Mouse (Mus musculus): Measurements from ENCODE around the gene Hook1. TPM values are rescaled to one million over a fixed set of nuclear protein-coding genes. Genes with fewer than 3 reads are reported as not detected.

The Hook1 gene
- polyA plus RNA-seq, 1 experiment from 2014 or later: 44.4 TPM

GRCm38 (mm10) chr4:96062045-96062444 lies 95.0 kb downstream of the Hook1 start:
- WGBS: 92% methylated on average over 2 of the region's 2 CpGs
- no peaks in the 10 kb centered on the region for H3K4me1 ChIP-seq (ENCODE audit: control insufficient read depth, insufficient read depth, low read length)
- H3K4me2 ChIP-seq (ENCODE audit: low read length): no peak overlapping the region
- no peak overlapping the region for H3K9ac ChIP-seq (ENCODE audit: low read length)
- no peaks in the 10 kb centered on the region for H3K36me3 ChIP-seq (ENCODE audit: control insufficient read depth, insufficient read depth, low read length)
- no peaks in the 10 kb centered on the region for H3K27me3 ChIP-seq (replicated peaks; ENCODE audit: control insufficient read depth, insufficient read depth, low read length)
- H3K27ac ChIP-seq (ENCODE audit: low read depth, low read length): no peak overlapping the region
- no peak overlapping the region for H3K4me3 ChIP-seq (ENCODE audit: low read depth, low read length)
- ATAC-seq: no peak
- DNase-seq (ENCODE audit: low spot score): no peak
- H3K9me3 ChIP-seq (replicated peaks; ENCODE audit: control insufficient read depth, low read length): no peaks in the 10 kb centered on the region

Other genes with a start within 250 kb of the Hook1 start
- gene Cyp2j13, start 110.3 kb downstream of the Hook1 start, polyA plus RNA-seq (2014; fragmentation: Nextera tagmentation; extraction: Ambion mirVana): not detected in 2 replicates
- gene Cyp2j12, start 173.9 kb downstream of the Hook1 start, polyA plus RNA-seq (2014; fragmentation: Nextera tagmentation; extraction: Ambion mirVana): not detected in 2 replicates